Mouse (Mus musculus) heart, embryonic 16.5 days (tissue): ENCODE measurements around the gene Ern2. TPM values are rescaled to one million over a fixed set of nuclear protein-coding genes. Genes with fewer than 3 reads are reported as not detected.

Source experiments
- polyA plus RNA-seq: library from polyadenylated mRNA; unstranded; fragments of >200 nt; fragmentation: Nextera tagmentation; extraction: Ambion mirVana; gene quantifications from 2 replicates; pipeline ENCODE4 v1.2.1, GENCODE M21; 2015

Ern2 gene
- polyA plus RNA-seq, 1 experiment from 2014 or later = 0.30 TPM

Other genes with a start within 250 kb of the Ern2 start
- 17.9 and 19.9 TPM in 2 replicates for gene Cog7, start 204.5 kb downstream of the Ern2 start, polyA plus RNA-seq
- 79.0 and 87.5 TPM in 2 replicates for gene Gga2, start 165.0 kb downstream of the Ern2 start, polyA plus RNA-seq
- gene Ubfd1, start 119.0 kb downstream of the Ern2 start, polyA plus RNA-seq = 43.1 and 44.5 TPM in 2 replicates
- gene Ears2, start 118.9 kb downstream of the Ern2 start, polyA plus RNA-seq = 40.4 and 41.9 TPM in 2 replicates
- gene Ndufab1, start 84.3 kb downstream of the Ern2 start, polyA plus RNA-seq = 1,647 and 1,675 TPM in 2 replicates
- gene Palb2, start 53.2 kb downstream of the Ern2 start, polyA plus RNA-seq = 8.2 and 9.7 TPM in 2 replicates
- 77.8 TPM in 2 replicates for gene Dctn5, start 53.2 kb downstream of the Ern2 start, polyA plus RNA-seq
- gene Plk1, start 26.8 kb downstream of the Ern2 start, polyA plus RNA-seq = 91.0 and 96.3 TPM in 2 replicates
- 0.32 and 0.66 TPM in 2 replicates for gene Chp2, start 33.3 kb upstream of the Ern2 start, polyA plus RNA-seq
- 5.5 and 12.0 TPM in 2 replicates for gene Prkcb, start 102.5 kb upstream of the Ern2 start, polyA plus RNA-seq